Mouse (Mus musculus): ENCODE measurements around the gene Wscd1. TPM values are rescaled to one million over a fixed set of nuclear protein-coding genes. Genes with fewer than 3 reads are reported as not detected.

Gene Wscd1
- 1.2 and 2.9 TPM in 2 replicates for polyA plus RNA-seq (2012; rRNA removed)

DNA sequence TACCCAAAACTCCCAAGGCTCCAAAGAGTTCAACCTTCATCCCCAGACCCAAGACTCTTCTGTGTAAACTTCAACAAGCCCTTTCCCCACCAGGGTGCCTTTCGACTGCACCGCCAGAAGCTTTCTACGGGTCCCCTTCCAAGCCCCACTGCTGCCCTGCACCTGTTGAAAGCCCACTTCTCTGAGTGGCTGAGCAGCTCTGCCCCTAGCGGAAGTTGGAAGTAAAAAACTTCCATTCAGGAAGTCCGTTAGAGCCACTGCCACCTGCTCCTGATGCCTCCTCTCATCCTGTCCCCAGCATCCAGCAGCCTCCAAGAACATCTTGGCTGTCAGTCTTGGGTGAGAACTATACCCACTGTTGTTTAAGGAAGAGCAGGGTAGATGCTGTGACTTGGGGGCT lies at the start of gene Wscd1:
Wscd1 (plus strand) TSS at position 250 of the 400 bp plus-strand sequence.
- TF ChIP-seq POLR2A (IDR thresholded peaks at IDR 0.05; ENCODE audit: low read depth, low read length), result no peak
- peak; percentile 41; the same call in 1 of the 2 replicates for TF ChIP-seq CTCF (IDR thresholded peaks at IDR 0.05; ENCODE audit: extremely low read depth, insufficient read length, insufficient replicate concordance, low read depth, low read length)
- Histone ChIP-seq H3K4me3 (ENCODE audit: low read depth, low read length) (peak within 1 kb of the TSS; percentile 58), H3K4me1 (ENCODE audit: control insufficient read depth, insufficient read depth, insufficient read length, low read length) (no peaks in the 10 kb centered on the region; the same call in 1 of the 2 replicates), H3K36me3 (ENCODE audit: control insufficient read depth, insufficient read depth, low read length) (no peaks in the 10 kb centered on the region), H3K27me3 (ENCODE audit: control insufficient read depth, insufficient read depth, low read length) (0 out of 2 replicates have a peak, but pooled peaks cover 9% of the 10 kb centered on the region), H3K27ac (ENCODE audit: insufficient read depth, low read depth, low read length) (no peak within 1 kb of the TSS)
- WGBS, result 6% methylated on average over 5 of the region's 5 CpGs

DNA sequence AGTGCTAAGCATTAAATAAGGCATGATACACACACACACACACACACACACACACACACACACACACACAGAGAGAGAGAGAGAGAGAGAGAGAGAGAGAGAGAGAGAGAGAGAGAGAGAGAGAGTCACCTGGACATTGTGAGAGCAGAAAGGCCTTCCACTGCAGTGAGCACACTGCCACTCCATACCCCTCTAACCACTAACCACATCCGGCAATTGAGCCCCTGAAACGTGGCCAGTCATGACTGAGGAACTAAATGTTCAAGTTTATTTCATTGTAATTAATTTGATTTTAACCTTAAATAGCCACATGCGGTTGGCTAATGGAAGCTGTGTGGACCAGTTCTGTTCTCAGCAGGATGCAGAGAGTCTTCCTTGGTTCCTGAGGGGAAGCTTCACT lies 21.7 kb upstream of the Wscd1 start:
- H3K27ac ChIP-seq (ENCODE audit: insufficient read depth, low read depth, low read length), result no peak overlapping the region
- H3K4me1 ChIP-seq (ENCODE audit: control insufficient read depth, insufficient read depth, insufficient read length, low read length), result no peaks in the 10 kb centered on the region
- WGBS, result 63% methylated on average over 3 of the region's 3 CpGs
- no peaks in the 10 kb centered on the region for H3K27me3 ChIP-seq (ENCODE audit: control insufficient read depth, insufficient read depth, low read length)
- no peak overlapping the region for H3K4me3 ChIP-seq (ENCODE audit: low read depth, low read length)
- TF ChIP-seq CTCF (IDR thresholded peaks at IDR 0.05; ENCODE audit: extremely low read depth, insufficient read length, insufficient replicate concordance, low read depth, low read length), result no peak
- no peak for TF ChIP-seq POLR2A (IDR thresholded peaks at IDR 0.05; ENCODE audit: low read depth, low read length)
- H3K36me3 ChIP-seq (ENCODE audit: control insufficient read depth, insufficient read depth, low read length), result no peaks in the 10 kb centered on the region

DNA sequence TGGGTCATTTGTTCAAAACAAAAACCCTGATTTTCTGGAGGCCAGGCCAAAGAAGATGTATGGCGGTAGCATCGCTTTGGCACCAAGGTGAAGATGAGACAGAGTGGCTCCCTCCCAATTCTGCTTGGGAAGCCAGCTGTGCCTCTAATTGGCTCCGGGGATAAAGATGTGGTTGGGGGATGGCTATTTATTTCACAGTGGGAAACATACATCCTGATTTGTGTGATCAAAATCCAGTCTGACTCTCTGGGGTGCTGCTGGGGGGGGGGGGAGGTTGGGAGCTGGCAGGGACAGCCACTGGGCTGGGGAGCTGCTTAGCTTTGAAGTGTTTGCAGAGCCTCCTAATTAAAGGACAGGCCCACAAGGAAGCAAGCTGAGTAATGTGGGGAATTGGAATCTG lies 20.4 kb upstream of the Wscd1 start:
- Histone ChIP-seq H3K36me3 (ENCODE audit: control insufficient read depth, insufficient read depth, low read length) (no peaks in the 10 kb centered on the region), H3K27me3 (ENCODE audit: control insufficient read depth, insufficient read depth, low read length) (no peaks in the 10 kb centered on the region), H3K27ac (ENCODE audit: insufficient read depth, low read depth, low read length) (no peak overlapping the region), H3K4me1 (ENCODE audit: control insufficient read depth, insufficient read depth, insufficient read length, low read length) (no peaks in the 10 kb centered on the region), H3K4me3 (ENCODE audit: low read depth, low read length) (no peak overlapping the region)
- WGBS, result 81% methylated on average over 3 of the region's 3 CpGs
- no peak for TF ChIP-seq CTCF (IDR thresholded peaks at IDR 0.05; ENCODE audit: extremely low read depth, insufficient read length, insufficient replicate concordance, low read depth, low read length)
- TF ChIP-seq POLR2A (IDR thresholded peaks at IDR 0.05; ENCODE audit: low read depth, low read length), result no peak

DNA sequence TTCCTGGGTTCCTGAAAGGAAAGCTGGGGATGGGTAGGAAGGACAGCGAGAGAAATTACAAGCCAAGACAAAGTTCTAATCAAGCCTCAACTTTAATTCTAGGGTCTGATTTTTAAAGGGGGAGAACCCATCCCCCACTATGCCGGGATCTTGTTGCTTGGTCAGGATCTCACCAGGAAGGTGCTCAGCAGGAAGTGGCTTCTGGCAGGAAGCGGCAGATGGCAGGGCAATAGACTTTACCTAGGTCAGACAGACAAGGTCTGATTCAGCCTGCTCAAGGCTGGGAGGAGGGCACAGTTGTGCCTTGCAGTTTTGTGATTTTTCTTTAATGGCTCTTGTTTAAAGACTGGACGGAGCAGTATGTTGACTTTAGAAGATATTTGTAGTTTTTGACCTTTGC lies 15.9 kb upstream of the Wscd1 start:
- Histone ChIP-seq H3K27ac (ENCODE audit: insufficient read depth, low read depth, low read length) (no peak overlapping the region), H3K4me1 (ENCODE audit: control insufficient read depth, insufficient read depth, insufficient read length, low read length) (no peaks in the 10 kb centered on the region), H3K4me3 (ENCODE audit: low read depth, low read length) (no peak overlapping the region), H3K36me3 (ENCODE audit: control insufficient read depth, insufficient read depth, low read length) (no peaks in the 10 kb centered on the region), H3K27me3 (ENCODE audit: control insufficient read depth, insufficient read depth, low read length) (no peaks in the 10 kb centered on the region)
- 36% methylated on average over 4 of the region's 4 CpGs for WGBS
- TF ChIP-seq POLR2A (IDR thresholded peaks at IDR 0.05; ENCODE audit: low read depth, low read length), result no peak
- TF ChIP-seq CTCF (IDR thresholded peaks at IDR 0.05; ENCODE audit: extremely low read depth, insufficient read length, insufficient replicate concordance, low read depth, low read length), result no peak

DNA sequence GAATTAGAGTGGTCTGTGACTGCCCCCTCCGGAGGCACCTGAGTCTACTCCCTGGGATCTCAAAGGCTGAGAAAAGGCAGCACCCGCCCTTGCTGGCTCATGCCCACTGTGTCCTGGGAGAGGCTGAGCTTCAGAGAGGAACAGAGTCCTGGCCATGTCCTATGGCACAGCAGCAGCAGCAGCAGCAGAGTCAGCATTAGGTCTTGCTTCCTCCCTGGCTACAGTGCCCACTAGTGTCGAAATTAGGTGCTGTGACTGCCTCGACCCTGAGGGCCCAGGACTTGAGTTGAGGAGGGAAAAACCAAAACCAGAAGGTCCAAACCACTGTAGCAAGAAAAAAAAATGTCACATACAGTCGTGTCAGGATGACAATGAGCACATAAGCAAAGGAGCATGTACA lies 12.6 kb upstream of the Wscd1 start:
- Histone ChIP-seq H3K27ac (ENCODE audit: insufficient read depth, low read depth, low read length) (no peak overlapping the region), H3K4me3 (ENCODE audit: low read depth, low read length) (no peak overlapping the region), H3K27me3 (ENCODE audit: control insufficient read depth, insufficient read depth, low read length) (no peaks in the 10 kb centered on the region; the same call in 1 of the 2 replicates), H3K4me1 (ENCODE audit: control insufficient read depth, insufficient read depth, insufficient read length, low read length) (no peaks in the 10 kb centered on the region), H3K36me3 (ENCODE audit: control insufficient read depth, insufficient read depth, low read length) (no peaks in the 10 kb centered on the region)
- TF ChIP-seq POLR2A (IDR thresholded peaks at IDR 0.05; ENCODE audit: low read depth, low read length) (no peak), CTCF (IDR thresholded peaks at IDR 0.05; ENCODE audit: extremely low read depth, insufficient read length, insufficient replicate concordance, low read depth, low read length) (no peak)
- WGBS, result 30% methylated on average over 5 of the region's 5 CpGs

DNA sequence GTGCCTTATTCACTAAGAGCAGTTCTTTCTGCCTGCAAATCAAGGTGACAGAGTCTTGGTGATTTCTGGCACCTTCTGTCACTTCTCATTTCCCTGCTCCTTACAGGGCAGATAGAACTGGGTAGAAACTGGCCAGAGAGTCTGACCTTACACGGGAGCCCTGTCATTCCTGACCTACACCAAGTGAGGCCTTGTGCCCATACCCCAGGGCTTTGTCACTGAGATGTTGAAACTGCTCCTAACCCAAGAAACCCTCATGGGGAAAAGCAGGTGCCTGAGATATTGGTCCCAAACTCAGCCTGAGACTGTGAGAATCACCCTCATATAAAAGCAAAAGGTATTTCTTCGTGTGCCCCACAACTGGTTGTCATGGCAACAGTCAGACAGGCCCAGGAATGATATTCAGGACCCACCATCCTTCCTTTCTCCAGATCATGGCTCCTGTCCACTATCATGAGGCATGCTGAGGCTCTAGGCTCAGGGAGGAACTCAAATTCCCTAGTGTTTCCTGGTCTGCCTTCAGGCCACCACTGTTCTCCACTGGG lies 11.1 kb upstream of the Wscd1 start:
- H3K27ac ChIP-seq (ENCODE audit: insufficient read depth, low read depth, low read length), result no peak overlapping the region
- no peak overlapping the region for H3K4me3 ChIP-seq (ENCODE audit: low read depth, low read length)
- no peaks in the 10 kb centered on the region for H3K36me3 ChIP-seq (ENCODE audit: control insufficient read depth, insufficient read depth, low read length)
- no peak for TF ChIP-seq CTCF (IDR thresholded peaks at IDR 0.05; ENCODE audit: extremely low read depth, insufficient read length, insufficient replicate concordance, low read depth, low read length)
- TF ChIP-seq POLR2A (IDR thresholded peaks at IDR 0.05; ENCODE audit: low read depth, low read length), result no peak
- no peaks in the 10 kb centered on the region for H3K4me1 ChIP-seq (ENCODE audit: control insufficient read depth, insufficient read depth, insufficient read length, low read length)
- H3K27me3 ChIP-seq (ENCODE audit: control insufficient read depth, insufficient read depth, low read length), result no peaks in the 10 kb centered on the region; the same call in 1 of the 2 replicates
- 38% methylated on average over 2 of the region's 2 CpGs for WGBS

DNA sequence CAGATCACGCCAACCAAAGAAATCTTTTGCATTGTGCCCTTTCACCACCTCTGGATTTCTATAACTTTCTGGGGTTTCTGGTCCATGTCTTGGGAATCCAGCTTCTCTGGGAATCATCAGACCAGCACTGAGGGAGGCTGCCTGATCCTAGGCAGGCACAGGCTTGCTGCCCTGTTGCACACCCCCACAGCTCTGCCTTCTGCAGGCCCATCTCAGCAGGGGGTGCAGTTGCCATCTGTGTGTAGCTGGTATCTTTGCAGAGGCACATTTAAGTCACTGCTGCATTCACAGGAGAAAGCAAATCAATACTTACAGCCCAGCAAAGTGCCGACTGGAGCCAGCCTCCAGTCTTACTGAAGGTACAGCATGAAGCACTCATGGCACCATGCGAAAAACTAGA lies 3.8 kb upstream of the Wscd1 start:
- Histone ChIP-seq H3K27ac (ENCODE audit: insufficient read depth, low read depth, low read length) (no peak overlapping the region), H3K27me3 (ENCODE audit: control insufficient read depth, insufficient read depth, low read length) (0 out of 2 replicates have a peak, but pooled peaks cover 3% of the 10 kb centered on the region), H3K36me3 (ENCODE audit: control insufficient read depth, insufficient read depth, low read length) (no peaks in the 10 kb centered on the region), H3K4me3 (ENCODE audit: low read depth, low read length) (no peak overlapping the region), H3K4me1 (ENCODE audit: control insufficient read depth, insufficient read depth, insufficient read length, low read length) (no peaks in the 10 kb centered on the region)
- WGBS, result 68% methylated on average over 3 of the region's 3 CpGs
- TF ChIP-seq POLR2A (IDR thresholded peaks at IDR 0.05; ENCODE audit: low read depth, low read length) (no peak), CTCF (IDR thresholded peaks at IDR 0.05; ENCODE audit: extremely low read depth, insufficient read length, insufficient replicate concordance, low read depth, low read length) (no peak)
